Mouse (Mus musculus): ENCODE measurements around the gene Mesp1. TPM values are rescaled to one million over a fixed set of nuclear protein-coding genes. Genes with fewer than 3 reads are reported as not detected.

Gene Mesp1
- total RNA-seq, 2 experiments from 2014 or later = not detected

- no peak for DNase-seq (ENCODE audit: low spot score in 2 of 2)
Observed at GRCm38 (mm10) chr7:79742277-79742658, 51.3 kb downstream of the Mesp1 start.

Other genes starting within 250 kb of the Mesp1 start
- not detected for gene Rhcg, start 176.1 kb downstream of the Mesp1 start, total RNA-seq (2021)
- gene Ticrr, start 133.6 kb downstream of the Mesp1 start, total RNA-seq (2021) = 1 to 10 TPM; 4.7 to 5.0 TPM
- 1 to 10 TPM; 4.8 to 6.0 TPM for gene Kif7, start 78.1 kb downstream of the Mesp1 start, total RNA-seq (2021)
- gene Plin1, start 60.9 kb downstream of the Mesp1 start, total RNA-seq (2021) = 10 to 100 TPM; 26.6 to 62.1 TPM
- 1 to 10 TPM; 2.6 to 4.2 TPM for gene Pex11a, start 50.7 kb downstream of the Mesp1 start, total RNA-seq (2021)
- gene Wdr93, start 50.6 kb downstream of the Mesp1 start, total RNA-seq (2021) = under 1 TPM; 0.20 to 0.67 TPM
- gene Mesp2, start 16.9 kb upstream of the Mesp1 start, total RNA-seq (2021) = under 1 TPM; 0.18 to 0.37 TPM
- gene Anpep, start 67.3 kb upstream of the Mesp1 start, total RNA-seq (2021) = 10 to 100 TPM; 26.4 to 28.8 TPM
- gene Ap3s2, start 126.9 kb upstream of the Mesp1 start, total RNA-seq (2021) = 10 to 100 TPM; 20.2 to 22.7 TPM
- 10 to 100 TPM; 13.1 to 13.7 TPM for gene Arpin, start 141.6 kb upstream of the Mesp1 start, total RNA-seq (2021)
- 10 to 100 TPM; 17.5 to 18.1 TPM for gene Zfp710, start 231.0 kb upstream of the Mesp1 start, total RNA-seq (2021)

All from gastrocnemius, postnatal 4 days (tissue).